Mouse (Mus musculus): ENCODE results near the gene Cdk19. TPM values are rescaled to one million over a fixed set of nuclear protein-coding genes. Genes with fewer than 3 reads are reported as not detected.
A peak's percentile ranks its signal among the peaks of the same experiment; 100 is the strongest.

The Cdk19 gene
- polyA plus RNA-seq, 1 experiment, result 13.3 TPM

- H3K27ac ChIP-seq (ENCODE audit: control insufficient read depth, insufficient read depth, low read depth, low read length), result no peak overlapping the region
- H3K36me3 ChIP-seq (ENCODE audit: control insufficient read depth, insufficient read depth, low read length), result no peaks in the 10 kb centered on the region
- no peaks in the 10 kb centered on the region for H3K27me3 ChIP-seq (ENCODE audit: control insufficient read depth, insufficient read depth, low read length)
- H3K4me1 ChIP-seq (ENCODE audit: control insufficient read depth, insufficient read depth, low read length), result no peaks in the 10 kb centered on the region; the same call in 1 of the 2 replicates
- TF ChIP-seq POLR2A (IDR thresholded peaks at IDR 0.05; ENCODE audit: control insufficient read depth, low read depth, low read length) (no peak), CTCF (IDR thresholded peaks at IDR 0.05; ENCODE audit: control insufficient read depth, insufficient read depth, insufficient replicate concordance, low read depth, low read length) (no peak)
- H3K4me3 ChIP-seq (ENCODE audit: control insufficient read depth, low read depth, low read length), result no peak overlapping the region
Measured at GRCm38 (mm10) chr10:40497301-40498041, 158.1 kb downstream of the Cdk19 start.

GRCm38 (mm10) chr10:40498426-40498825 is 159.1 kb downstream of the Cdk19 start:
- H3K27ac ChIP-seq (ENCODE audit: control insufficient read depth, insufficient read depth, low read depth, low read length), result no peak overlapping the region
- H3K27me3 ChIP-seq (ENCODE audit: control insufficient read depth, insufficient read depth, low read length), result no peaks in the 10 kb centered on the region
- no peak overlapping the region for H3K4me3 ChIP-seq (ENCODE audit: control insufficient read depth, low read depth, low read length)
- TF ChIP-seq POLR2A (IDR thresholded peaks at IDR 0.05; ENCODE audit: control insufficient read depth, low read depth, low read length), result no peak
- TF ChIP-seq CTCF (IDR thresholded peaks at IDR 0.05; ENCODE audit: control insufficient read depth, insufficient read depth, insufficient replicate concordance, low read depth, low read length), result no peak
- no peaks in the 10 kb centered on the region; the same call in 1 of the 2 replicates for H3K4me1 ChIP-seq (ENCODE audit: control insufficient read depth, insufficient read depth, low read length)
- H3K36me3 ChIP-seq (ENCODE audit: control insufficient read depth, insufficient read depth, low read length), result no peaks in the 10 kb centered on the region

GRCm38 (mm10) chr10:40499314-40500252 is 160.2 kb downstream of the Cdk19 start:
- Histone ChIP-seq H3K4me1 (ENCODE audit: control insufficient read depth, insufficient read depth, low read length) (no peaks in the 10 kb centered on the region; the same call in 1 of the 2 replicates), H3K27ac (ENCODE audit: control insufficient read depth, insufficient read depth, low read depth, low read length) (peak overlapping the region; percentile 30; the same call in 1 of the 2 replicates), H3K36me3 (ENCODE audit: control insufficient read depth, insufficient read depth, low read length) (no peaks in the 10 kb centered on the region), H3K4me3 (ENCODE audit: control insufficient read depth, low read depth, low read length) (no peak overlapping the region), H3K27me3 (ENCODE audit: control insufficient read depth, insufficient read depth, low read length) (no peaks in the 10 kb centered on the region)
- TF ChIP-seq CTCF (IDR thresholded peaks at IDR 0.05; ENCODE audit: control insufficient read depth, insufficient read depth, insufficient replicate concordance, low read depth, low read length) (no peak), POLR2A (IDR thresholded peaks at IDR 0.05; ENCODE audit: control insufficient read depth, low read depth, low read length) (peak; percentile 45; the same call in 1 of the 2 replicates)

GRCm38 (mm10) chr10:40500723-40501245 is 161.4 kb downstream of the Cdk19 start:
- Histone ChIP-seq H3K27me3 (ENCODE audit: control insufficient read depth, insufficient read depth, low read length) (no peaks in the 10 kb centered on the region), H3K27ac (ENCODE audit: control insufficient read depth, insufficient read depth, low read depth, low read length) (no peak overlapping the region), H3K36me3 (ENCODE audit: control insufficient read depth, insufficient read depth, low read length) (no peaks in the 10 kb centered on the region), H3K4me1 (ENCODE audit: control insufficient read depth, insufficient read depth, low read length) (no peaks in the 10 kb centered on the region; the same call in 1 of the 2 replicates), H3K4me3 (ENCODE audit: control insufficient read depth, low read depth, low read length) (no peak overlapping the region)
- TF ChIP-seq POLR2A (IDR thresholded peaks at IDR 0.05; ENCODE audit: control insufficient read depth, low read depth, low read length) (no peak), CTCF (IDR thresholded peaks at IDR 0.05; ENCODE audit: control insufficient read depth, insufficient read depth, insufficient replicate concordance, low read depth, low read length) (no peak)

GRCm38 (mm10) chr10:40502734-40503133 is 163.4 kb downstream of the Cdk19 start:
- Histone ChIP-seq H3K27ac (ENCODE audit: control insufficient read depth, insufficient read depth, low read depth, low read length) (no peak overlapping the region), H3K4me1 (ENCODE audit: control insufficient read depth, insufficient read depth, low read length) (no peaks in the 10 kb centered on the region; the same call in 1 of the 2 replicates), H3K27me3 (ENCODE audit: control insufficient read depth, insufficient read depth, low read length) (no peaks in the 10 kb centered on the region), H3K36me3 (ENCODE audit: control insufficient read depth, insufficient read depth, low read length) (no peaks in the 10 kb centered on the region), H3K4me3 (ENCODE audit: control insufficient read depth, low read depth, low read length) (no peak overlapping the region)
- TF ChIP-seq CTCF (IDR thresholded peaks at IDR 0.05; ENCODE audit: control insufficient read depth, insufficient read depth, insufficient replicate concordance, low read depth, low read length) (no peak), POLR2A (IDR thresholded peaks at IDR 0.05; ENCODE audit: control insufficient read depth, low read depth, low read length) (no peak)

- H3K4me1 ChIP-seq (ENCODE audit: control insufficient read depth, insufficient read depth, low read length), result no peaks in the 10 kb centered on the region
- no peaks in the 10 kb centered on the region for H3K27me3 ChIP-seq (ENCODE audit: control insufficient read depth, insufficient read depth, low read length)
- H3K36me3 ChIP-seq (ENCODE audit: control insufficient read depth, insufficient read depth, low read length), result no peaks in the 10 kb centered on the region
- no peak overlapping the region for H3K4me3 ChIP-seq (ENCODE audit: control insufficient read depth, low read depth, low read length)
- no peak overlapping the region for H3K27ac ChIP-seq (ENCODE audit: control insufficient read depth, insufficient read depth, low read depth, low read length)
- no peak for TF ChIP-seq POLR2A (IDR thresholded peaks at IDR 0.05; ENCODE audit: control insufficient read depth, low read depth, low read length)
- TF ChIP-seq CTCF (IDR thresholded peaks at IDR 0.05; ENCODE audit: control insufficient read depth, insufficient read depth, insufficient replicate concordance, low read depth, low read length), result no peak
Measured at GRCm38 (mm10) chr10:40510356-40510755, 171.0 kb downstream of the Cdk19 start.

Data from testis, adult 2 months (tissue).